Mouse (Mus musculus) liver, embryonic 14.5 days (tissue): ENCODE measurements at regions not wholly inside any gene's neighbourhood (a gene's known extent, or its start where the extent isn't known, plus 50 kb on each side); places are given as distances from the start of the nearest gene placed in this dataset.

ENCODE experiments used
- ATAC-seq: fragments of 200-750 bp; cut with Nextera tagmentation; 2 replicates; pipeline ENCODE4 v1.8.0; 2017; ENCODE audit warnings: moderate number of reproducible peaks, mild to moderate bottlenecking, moderate library complexity; ENCODE audit not compliant: insufficient read depth
- DNase-seq, 3 experiments: peaks; one replicate each; pipeline ENCODE4 v3.0.0-alpha.2; 2012 to 2013; ENCODE audit warnings: low read depth in 3 of 3, low spot score in 3 of 3
- H3K27ac ChIP-seq: fragments of 300-500 bp; sonication (generic); 2 replicates; pipeline ENCODE4 v1.5.1; 2014; ENCODE audit warnings: moderate library complexity, mild to moderate bottlenecking, control low read depth, inconsistent platforms
- H3K27me3 ChIP-seq: fragments of 300-500 bp; sonication (generic); 2 replicates; pipeline ENCODE4 v1.6.1; 2014; ENCODE audit warnings: mild to moderate bottlenecking, low read length, moderate library complexity; ENCODE audit not compliant: control insufficient read depth, insufficient read depth
- H3K36me3 ChIP-seq: fragments of 300-500 bp; sonication (generic); replicated peaks from 2 replicates; pipeline ENCODE4 v1.6.1; 2014; ENCODE audit warnings: low read depth; ENCODE audit not compliant: control insufficient read depth, insufficient read depth
- H3K4me1 ChIP-seq, 2 experiments: fragments of 200-500 bp in 1 of 2; fragments of 300-500 bp in 1 of 2; sonication (generic) in 1 of 2; replicated peaks; 2 replicates each; pipeline ENCODE4 v1.6.1; 2012 to 2014; ENCODE audit warnings: antibody characterized with exemption in 1 of 2, inconsistent platforms in 1 of 2, low read length in 1 of 2; ENCODE audit not compliant: control insufficient read depth in 2 of 2, insufficient read depth in 2 of 2
- H3K4me2 ChIP-seq: fragments of 300-500 bp; sonication (generic); 2 replicates; pipeline ENCODE4 v1.6.1; 2014; ENCODE audit warnings: low read depth, mild to moderate bottlenecking, control low read depth, moderate library complexity
- H3K4me3 ChIP-seq, 2 experiments: fragments of 200-500 bp in 1 of 2; fragments of 300-500 bp in 1 of 2; sonication (generic) in 1 of 2; 2 replicates each; pipeline ENCODE4 v1.5.1; 2012 to 2014; ENCODE audit warnings: low read depth in 2 of 2, low read length in 2 of 2, mild to moderate bottlenecking in 2 of 2, control low read depth in 1 of 2, inconsistent platforms in 1 of 2, moderate library complexity in 1 of 2; ENCODE audit not compliant: insufficient read depth in 1 of 2
- H3K9ac ChIP-seq: fragments of 300-500 bp; sonication (generic); replicated peaks from 2 replicates; pipeline ENCODE4 v1.6.1; 2014; ENCODE audit warnings: mild to moderate bottlenecking, control low read depth, moderate library complexity
- H3K9me3 ChIP-seq: fragments of 300-500 bp; sonication (generic); 2 replicates; pipeline ENCODE4 v1.6.1; 2016; ENCODE audit warnings: low read length, mixed read lengths; ENCODE audit not compliant: control insufficient read depth
- CTCF ChIP-seq: IDR thresholded peaks from 2 replicates; pipeline ENCODE4 v1.5.1; 2016; ENCODE audit warnings: antibody characterized with exemption, low read depth, control low read depth
- EP300 ChIP-seq: IDR thresholded peaks from 2 replicates; pipeline ENCODE4 v1.6.1; 2016; ENCODE audit warnings: antibody characterized with exemption, low read depth
- WGBS: fragments of 180-500 bp; shearing (Covaris S2); extraction: QIAGEN DNeasy Blood & Tissue Kit; methylation state at CpG from one replicate; pipeline ENCODE4 v1.1.7; 2014; ENCODE audit not compliant: insufficient replicate concordance; 5-methylcytosine and 5-hydroxymethylcytosine counted together

DNA sequence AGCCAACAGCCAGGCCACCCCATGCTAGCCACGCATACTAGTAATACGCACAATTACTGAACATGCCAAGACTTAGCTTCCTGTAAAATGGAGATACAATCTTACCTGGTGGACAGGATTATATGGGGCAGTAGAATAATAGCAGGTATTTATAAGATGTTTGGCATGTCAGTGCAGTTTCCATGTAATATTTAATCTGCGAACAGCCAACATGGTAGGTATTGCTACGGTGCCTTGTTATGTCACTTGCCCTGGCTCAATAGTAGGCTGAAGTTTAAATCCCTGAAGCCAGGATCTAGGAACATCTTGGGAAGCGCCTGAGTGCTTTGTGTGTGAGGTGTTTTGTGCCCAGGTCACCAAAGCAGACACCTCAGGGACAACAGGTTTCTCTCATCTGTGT lies 942.3 kb downstream of the 4930447A16Rik start:
- 75% methylated on average over 5 of the region's 5 CpGs for WGBS
- Histone ChIP-seq H3K36me3 (no peaks in the 10 kb centered on the region), H3K4me1 (no peaks in the 10 kb centered on the region; a peak in 1 of 4 replicates), H3K27ac (no peak overlapping the region), H3K4me2 (no peak overlapping the region), H3K9me3 (no peaks in the 10 kb centered on the region), H3K9ac (no peak overlapping the region), H3K27me3 (no peaks in the 10 kb centered on the region), H3K4me3 (no peak overlapping the region)
- ATAC-seq: no peak
- no peak for DNase-seq
- no peak for TF ChIP-seq EP300
- no peak for TF ChIP-seq CTCF

DNA sequence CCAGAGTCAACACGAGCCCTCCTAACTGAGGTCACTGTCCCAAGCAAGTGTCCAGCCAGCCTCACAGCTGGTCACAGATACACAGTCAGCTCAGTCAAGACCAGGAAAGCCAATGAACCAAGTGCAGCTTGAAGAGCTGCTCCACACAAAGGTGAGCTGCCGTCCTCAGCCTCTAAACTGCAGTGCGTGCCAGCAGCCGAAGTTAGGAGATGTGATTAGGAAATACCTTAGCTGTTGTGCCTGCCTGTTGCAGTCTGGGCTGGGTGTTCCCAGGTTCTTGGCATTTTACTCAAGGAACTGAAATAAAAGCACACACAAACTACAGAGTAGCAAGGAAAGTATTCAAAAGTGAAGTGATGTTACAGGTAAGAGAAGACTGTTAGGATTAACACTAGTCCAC lies 942.9 kb downstream of the 4930447A16Rik start:
- no peak overlapping the region for H3K27ac ChIP-seq
- no peaks in the 10 kb centered on the region; a peak in 1 of 4 replicates for H3K4me1 ChIP-seq
- H3K4me3 ChIP-seq: no peak overlapping the region
- TF ChIP-seq CTCF: no peak
- no peak for TF ChIP-seq EP300
- H3K36me3 ChIP-seq: no peaks in the 10 kb centered on the region
- DNase-seq (no peak), ATAC-seq (no peak)
- H3K9me3 ChIP-seq: no peaks in the 10 kb centered on the region
- no peak overlapping the region for H3K9ac ChIP-seq
- no peaks in the 10 kb centered on the region for H3K27me3 ChIP-seq
- 75% methylated on average over 4 of the region's 4 CpGs for WGBS
- H3K4me2 ChIP-seq: no peak overlapping the region

DNA sequence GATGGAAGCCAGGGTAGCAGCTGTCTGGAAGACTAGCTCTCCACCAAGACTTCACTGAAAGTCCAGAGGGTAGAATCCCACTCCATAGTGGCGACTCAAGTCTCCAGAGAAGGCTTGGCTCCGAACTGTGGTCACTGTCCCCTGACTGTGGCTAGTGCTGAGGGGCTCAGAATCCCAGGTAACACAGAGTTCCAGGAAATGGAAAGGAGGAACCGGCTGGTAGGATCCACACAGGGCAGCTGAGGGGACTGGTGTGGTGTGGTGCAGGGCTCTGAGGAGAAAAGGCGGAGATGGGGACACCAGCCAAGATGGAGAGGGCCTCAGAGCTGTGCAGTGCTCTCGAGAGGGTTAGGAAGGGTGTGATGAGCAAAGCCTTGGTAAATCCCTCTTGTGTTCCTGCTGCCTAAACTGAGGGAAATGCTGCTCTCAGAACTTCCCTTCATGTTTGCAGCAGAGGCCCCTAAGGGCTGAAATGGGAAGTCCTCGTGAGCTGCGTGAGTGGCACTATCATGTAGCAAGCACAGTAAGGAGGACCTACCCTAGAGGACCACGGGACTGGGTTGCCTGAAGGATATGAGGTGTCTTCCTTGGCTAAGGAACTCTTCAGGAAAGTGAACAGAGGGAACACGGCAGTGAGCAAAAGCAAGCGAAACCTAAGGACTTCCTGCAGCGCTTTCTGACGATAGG lies 946.2 kb downstream of the 4930447A16Rik start:
- 41% methylated on average over 12 of the region's 12 CpGs for WGBS
- peaks cover 0 to 5% of the 10 kb centered on the region in 2 experiments; a peak in 2 of 4 replicates for H3K4me1 ChIP-seq
- TF ChIP-seq EP300 (no peak), CTCF (no peak)
- no peaks in the 10 kb centered on the region for H3K27me3 ChIP-seq
- no peak overlapping the region for H3K4me3 ChIP-seq
- H3K4me2 ChIP-seq: no peak overlapping the region
- DNase-seq (no peak), ATAC-seq (no peak)
- no peak overlapping the region for H3K9ac ChIP-seq
- H3K9me3 ChIP-seq: no peaks in the 10 kb centered on the region
- H3K27ac ChIP-seq: no peak overlapping the region
- no peaks in the 10 kb centered on the region for H3K36me3 ChIP-seq

DNA sequence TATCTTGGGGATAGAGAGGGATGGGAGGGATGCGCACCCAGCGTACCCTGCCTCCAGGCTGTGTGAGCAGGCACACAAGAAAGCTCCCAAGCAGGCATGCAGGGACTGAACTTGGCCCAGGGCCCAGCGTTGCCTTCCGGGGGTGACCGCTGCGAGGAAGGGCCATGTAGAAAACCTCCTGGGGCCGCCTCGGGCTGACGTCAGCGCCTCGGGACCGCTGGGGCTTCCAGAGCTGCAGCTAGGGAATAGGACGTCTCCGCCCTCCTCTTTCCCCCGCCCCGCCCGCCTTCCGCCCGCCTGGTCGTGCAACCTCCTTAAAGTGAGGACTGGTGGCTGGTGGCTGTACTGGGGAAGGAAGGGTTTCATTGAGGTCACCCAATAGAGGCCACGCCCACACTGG lies 948.4 kb downstream of the 4930447A16Rik start:
- ATAC-seq (peak; percentile 75), DNase-seq (peak; percentile 17 to 39 (median 23))
- Histone ChIP-seq H3K4me2 (peak overlapping the region; percentile 33), H3K27ac (no peak overlapping the region), H3K4me1 (peaks cover 0 to 5% of the 10 kb centered on the region in 2 experiments; a peak in 2 of 4 replicates), H3K36me3 (no peaks in the 10 kb centered on the region), H3K9ac (no peak overlapping the region), H3K27me3 (no peaks in the 10 kb centered on the region), H3K9me3 (no peaks in the 10 kb centered on the region), H3K4me3 (0 out of 4 replicates have a peak overlapping the region, but pooled peaks of 1 of the 2 experiments have one; percentile 8)
- TF ChIP-seq CTCF (no peak), EP300 (no peak)
- WGBS: 9% methylated on average over 21 of the region's 21 CpGs

DNA sequence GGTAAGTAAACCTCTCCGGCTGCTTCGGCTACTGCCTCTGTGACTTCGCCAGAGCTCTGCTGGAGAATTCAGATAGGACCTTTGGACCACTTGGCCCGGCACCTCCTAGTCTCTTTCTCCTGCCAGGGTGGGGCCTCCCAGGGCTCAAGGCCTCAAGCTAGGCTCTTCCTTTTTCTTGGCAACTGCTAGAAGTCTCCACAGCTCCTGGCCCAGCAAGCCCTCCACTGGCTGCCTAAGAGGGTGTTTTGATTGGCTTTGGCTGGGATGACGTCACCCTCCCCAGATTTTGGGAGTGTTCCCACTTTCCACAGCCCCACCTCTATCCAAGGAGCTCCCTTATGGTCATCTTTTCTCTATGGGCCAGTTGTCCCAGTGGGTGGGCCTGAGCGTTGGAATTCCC lies 949.4 kb downstream of the 4930447A16Rik start:
- Histone ChIP-seq H3K4me2 (no peak overlapping the region), H3K9me3 (no peaks in the 10 kb centered on the region), H3K9ac (no peak overlapping the region), H3K36me3 (no peaks in the 10 kb centered on the region), H3K4me3 (no peak overlapping the region), H3K27me3 (no peaks in the 10 kb centered on the region), H3K27ac (no peak overlapping the region), H3K4me1 (peaks cover 0 to 5% of the 10 kb centered on the region in 2 experiments; a peak in 2 of 4 replicates)
- WGBS: 74% methylated on average over 6 of the region's 6 CpGs
- ATAC-seq: no peak
- TF ChIP-seq CTCF: no peak
- TF ChIP-seq EP300: no peak
- DNase-seq: no peak
